Mouse (Mus musculus) cerebellum, postnatal 4 days (tissue): ENCODE measurements around the gene F2rl3.

Source experiments
- DNase-seq, 2 experiments: peaks; one replicate each; pipeline ENCODE4 v3.0.0; 2022; ENCODE audit warnings: low spot score in 2 of 2, mixed read lengths in 1 of 2

Gene F2rl3

GRCm38 (mm10) chr8:72765696-72766095 is 4.0 kb downstream of the F2rl3 start:
- no peak for DNase-seq

DNA sequence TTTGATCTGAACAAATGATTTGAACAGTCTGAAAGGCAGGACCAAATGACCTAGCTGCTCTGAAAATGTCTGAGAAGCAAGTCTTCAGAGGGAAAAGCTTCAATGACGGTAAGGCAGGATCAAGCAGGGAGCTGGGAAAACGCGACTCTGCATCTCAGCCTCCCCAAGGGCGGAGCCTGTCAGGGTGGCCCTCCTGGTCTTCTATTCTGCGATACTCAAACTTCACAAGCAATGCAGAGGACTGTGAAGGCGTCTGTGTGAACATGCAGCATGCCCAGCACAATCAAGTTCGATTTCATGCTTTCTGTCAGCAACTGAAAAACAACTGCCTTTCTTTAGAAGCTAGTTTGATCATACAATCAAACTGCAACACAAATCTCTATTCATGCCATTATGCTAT is 5.1 kb downstream of the F2rl3 start:
- no peak for DNase-seq

GRCm38 (mm10) chr8:72777797-72778196 is 16.1 kb downstream of the F2rl3 start:
- no peak for DNase-seq

DNA sequence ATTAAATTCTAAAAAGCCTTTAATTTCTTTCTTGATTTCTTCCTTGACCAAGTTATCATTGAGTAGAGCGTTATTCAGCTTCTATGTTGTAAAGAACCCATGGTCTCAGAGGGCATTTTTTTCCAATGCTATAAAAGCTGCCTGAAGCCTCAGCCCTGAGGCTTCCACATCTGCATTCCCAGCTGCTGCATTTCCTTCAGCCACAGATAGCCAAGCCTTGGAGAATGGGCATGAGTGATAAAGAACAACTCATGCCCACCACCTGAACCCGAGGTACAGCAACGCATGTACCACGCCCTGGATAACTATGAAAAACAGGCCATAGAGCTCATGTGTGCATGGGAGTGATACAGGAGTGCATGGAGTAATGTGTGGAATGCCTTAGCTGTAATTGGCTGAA is 19.0 kb downstream of the F2rl3 start:
- DNase-seq = no peak

- no peak for DNase-seq
These were observed 39.9 kb downstream of the F2rl3 start for GRCm38 (mm10) chr8:72801583-72801982.

GRCm38 (mm10) chr8:72812690-72813089 is 51.0 kb downstream of the F2rl3 start:
- DNase-seq = no peak
